Mouse (Mus musculus) heart, embryonic 16.5 days (tissue): ENCODE data around the gene Tmco1. TPM values are rescaled to one million over a fixed set of nuclear protein-coding genes. Genes with fewer than 3 reads are reported as not detected.

Experiments used
- ATAC-seq: fragments of 200-750 bp; cut with Nextera tagmentation; replicated peaks from 2 replicates; pipeline ENCODE4 v1.8.0; 2017; ENCODE audit warnings: moderate number of reproducible peaks; ENCODE audit not compliant: insufficient read depth, low FRiP score; ENCODE audit errors: extremely low read depth
- H3K27ac ChIP-seq: fragments of 300-500 bp; sonication (generic); 2 replicates; pipeline ENCODE4 v1.5.1; 2014; ENCODE audit warnings: mild to moderate bottlenecking, low read length, control low read depth, moderate library complexity
- H3K27me3 ChIP-seq: fragments of 300-500 bp; sonication (generic); 2 replicates; pipeline ENCODE4 v1.6.1; 2014; ENCODE audit warnings: low read length, mixed read lengths; ENCODE audit not compliant: control insufficient read depth, insufficient read depth
- H3K36me3 ChIP-seq: fragments of 300-500 bp; sonication (generic); 2 replicates; pipeline ENCODE4 v1.6.1; 2014; ENCODE audit not compliant: control insufficient read depth, insufficient read depth
- H3K4me1 ChIP-seq: fragments of 300-500 bp; sonication (generic); 2 replicates; pipeline ENCODE4 v1.6.1; 2014; ENCODE audit warnings: low read length, mixed read lengths; ENCODE audit not compliant: control insufficient read depth, insufficient read depth
- H3K4me2 ChIP-seq: fragments of 300-500 bp; sonication (generic); 2 replicates; pipeline ENCODE4 v1.6.1; 2014; ENCODE audit warnings: low read depth, mild to moderate bottlenecking, control low read depth, low read length
- H3K4me3 ChIP-seq: fragments of 300-500 bp; sonication (generic); 2 replicates; pipeline ENCODE4 v1.5.1; 2014; ENCODE audit warnings: mild to moderate bottlenecking, control low read depth, low read length
- H3K9ac ChIP-seq: fragments of 300-500 bp; sonication (generic); 2 replicates; pipeline ENCODE4 v1.6.1; 2014; ENCODE audit warnings: low read length, control low read depth
- H3K9me3 ChIP-seq: fragments of 300-500 bp; sonication (generic); replicated peaks from 2 replicates; pipeline ENCODE4 v1.6.1; 2016; ENCODE audit warnings: low read length; ENCODE audit not compliant: control insufficient read depth
- WGBS: fragments of 180-500 bp; shearing (Covaris S2); extraction: QIAGEN DNeasy Blood & Tissue Kit; methylation state at CpG from one replicate; pipeline ENCODE4 v1.1.7; 2014; 5-methylcytosine and 5-hydroxymethylcytosine counted together
- polyA plus RNA-seq: library from polyadenylated mRNA; unstranded; fragments of >200 nt; fragmentation: Nextera tagmentation; extraction: Ambion mirVana; gene quantifications from 2 replicates; pipeline ENCODE4 v1.2.1, GENCODE M21; 2015

Tmco1 gene
- polyA plus RNA-seq = 85.3 and 99.1 TPM in 2 replicates

DNA sequence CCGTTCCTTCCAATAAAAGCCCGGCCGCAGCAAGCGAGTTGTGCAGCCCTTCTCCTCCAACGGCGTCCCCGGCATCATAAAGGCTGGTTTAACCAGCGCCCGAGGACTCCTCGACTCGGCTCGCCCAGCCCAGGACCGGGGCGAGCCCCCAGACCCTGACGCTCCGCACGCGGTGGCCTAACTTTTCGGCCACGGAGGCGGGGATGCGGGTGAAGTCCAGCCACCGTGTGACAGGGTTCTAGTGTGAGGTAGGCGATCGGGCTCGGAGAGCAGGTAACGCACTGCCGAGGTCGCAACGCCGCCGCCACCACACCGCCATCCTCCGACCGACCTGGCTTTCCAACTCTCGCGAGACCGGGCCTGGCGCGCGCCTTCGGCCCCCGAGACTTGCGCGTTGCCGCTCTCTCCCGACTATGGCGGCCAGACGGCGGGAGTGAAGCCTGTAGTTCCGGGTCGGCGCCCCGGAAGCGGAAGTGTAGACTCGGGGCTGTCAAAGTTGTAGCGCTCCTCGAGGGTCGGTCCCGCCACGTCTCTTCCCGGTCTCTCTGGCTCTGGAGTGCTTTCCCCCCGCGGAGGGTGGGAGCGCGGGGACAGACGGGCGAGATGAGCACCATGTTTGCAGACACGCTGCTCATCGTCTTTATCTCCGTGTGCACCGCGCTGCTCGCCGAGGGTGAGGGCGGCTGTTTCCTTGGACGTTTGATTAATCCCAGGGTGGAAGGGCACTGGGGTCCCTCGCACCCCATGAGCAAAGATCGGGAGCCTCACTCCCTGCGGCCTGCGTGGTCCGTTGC is at the start of gene Tmco1:
TSS of gene Tmco1 (plus strand) at position 118 of the 794 bp plus-strand sequence.
- H3K9ac ChIP-seq = peak within 1 kb of the TSS; percentile 99
- peak within 1 kb of the TSS; percentile 93 for H3K4me2 ChIP-seq
- peak within 1 kb of the TSS; percentile 94 for H3K27ac ChIP-seq
- peak within 1 kb of the TSS; percentile 89 for H3K4me3 ChIP-seq
- H3K27me3 ChIP-seq = no peaks in the 10 kb centered on the region
- peaks cover 8% of the 10 kb centered on the region for H3K4me1 ChIP-seq
- ATAC-seq = peak; percentile 96
- whole genome bisulfite sequencing = under 1% methylated on average over 78 of the region's 82 CpGs
- H3K36me3 ChIP-seq = peaks cover 3% of the 10 kb centered on the region; the same call in 1 of the 2 replicates
- H3K9me3 ChIP-seq = no peaks in the 10 kb centered on the region

DNA sequence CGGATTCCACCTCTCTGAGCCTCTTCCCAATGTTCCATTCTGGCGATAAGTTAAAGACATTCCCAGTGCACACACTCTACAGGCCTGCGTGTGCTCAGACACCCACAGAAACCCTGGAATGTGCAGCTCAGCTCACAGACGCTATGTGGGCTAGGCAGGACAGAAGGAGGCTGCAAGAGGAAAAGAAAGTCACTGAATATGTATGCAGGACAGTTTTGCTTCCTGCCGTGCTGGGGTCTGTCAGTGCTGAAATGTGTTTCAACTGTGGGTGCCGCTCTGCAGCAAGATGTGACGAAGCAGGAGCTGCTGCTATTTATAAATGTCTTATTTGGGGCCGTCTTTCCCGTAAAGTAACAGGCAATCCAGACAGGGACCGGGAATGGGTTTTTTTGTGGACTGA is 48.5 kb upstream of the Tmco1 start:
- Histone ChIP-seq H3K27me3 (no peaks in the 10 kb centered on the region), H3K36me3 (no peaks in the 10 kb centered on the region), H3K4me2 (peak overlapping the region; percentile 38), H3K4me1 (peaks cover 37% of the 10 kb centered on the region), H3K4me3 (no peak overlapping the region), H3K9ac (peak overlapping the region; percentile 15; the same call in 1 of the 2 replicates), H3K27ac (peak overlapping the region; percentile 44), H3K9me3 (no peaks in the 10 kb centered on the region)
- 19% methylated on average over 10 of the region's 10 CpGs for WGBS
- 0 out of 2 replicates have a peak, but pooled peaks have one; percentile 46 for ATAC-seq

DNA sequence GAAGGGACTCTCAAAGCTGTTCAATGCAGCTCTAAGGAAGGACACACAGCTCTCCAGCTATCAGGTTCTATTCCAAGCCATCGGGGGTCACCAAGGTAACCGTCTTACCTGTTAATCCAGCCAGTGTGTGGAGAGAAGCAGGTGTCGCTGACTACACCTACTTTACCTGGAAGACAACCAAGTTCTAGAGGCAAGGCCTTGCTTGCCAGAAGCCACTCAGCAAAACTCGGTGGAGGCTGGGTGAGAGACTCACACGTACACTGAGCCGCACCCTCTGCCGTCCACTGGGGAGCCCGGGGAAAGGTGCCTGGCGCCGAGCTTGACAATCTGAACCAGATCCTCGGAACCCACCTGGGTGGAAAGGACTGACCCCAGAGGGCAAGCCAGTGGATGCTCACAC is 46.4 kb upstream of the Tmco1 start:
- H3K9me3 ChIP-seq = no peaks in the 10 kb centered on the region
- no peak overlapping the region for H3K4me2 ChIP-seq
- H3K4me3 ChIP-seq = no peak overlapping the region
- H3K27ac ChIP-seq = no peak overlapping the region
- no peak overlapping the region for H3K9ac ChIP-seq
- H3K36me3 ChIP-seq = no peaks in the 10 kb centered on the region
- H3K4me1 ChIP-seq = peaks cover 35% of the 10 kb centered on the region
- WGBS = 78% methylated on average over 11 of the region's 11 CpGs
- no peak for ATAC-seq
- H3K27me3 ChIP-seq = no peaks in the 10 kb centered on the region

DNA sequence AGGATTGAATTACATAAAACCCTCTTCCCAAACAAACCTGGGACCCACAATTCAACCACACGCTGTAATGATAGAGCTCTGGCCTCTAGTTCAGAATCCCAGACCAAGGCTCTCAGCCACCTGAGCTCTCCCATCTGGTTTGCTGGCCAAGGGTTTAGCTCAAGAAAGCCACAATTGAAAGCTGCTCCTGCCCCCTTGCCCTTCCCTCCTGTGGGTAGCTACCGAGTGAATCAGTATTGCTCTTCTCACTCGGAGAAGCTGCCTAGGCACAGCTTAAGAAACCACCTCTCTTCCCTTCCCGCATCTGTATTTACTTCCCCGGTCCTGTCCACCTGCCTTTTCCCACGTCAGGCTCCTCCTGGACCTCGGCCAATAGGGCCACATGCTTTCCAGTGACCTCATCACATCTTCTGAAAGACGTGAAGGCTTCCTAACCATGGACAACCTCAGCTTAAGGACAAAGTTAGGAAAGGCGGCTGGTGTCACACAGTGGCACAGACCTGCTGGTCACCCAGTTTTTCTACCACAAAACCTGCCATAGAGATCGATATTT is 45.6 kb upstream of the Tmco1 start:
- WGBS = 38% methylated on average over 10 of the region's 10 CpGs
- no peak overlapping the region for H3K27ac ChIP-seq
- no peak for ATAC-seq
- peaks cover 36% of the 10 kb centered on the region for H3K4me1 ChIP-seq
- no peaks in the 10 kb centered on the region for H3K27me3 ChIP-seq
- no peak overlapping the region for H3K9ac ChIP-seq
- no peaks in the 10 kb centered on the region for H3K9me3 ChIP-seq
- H3K36me3 ChIP-seq = no peaks in the 10 kb centered on the region
- no peak overlapping the region for H3K4me2 ChIP-seq
- no peak overlapping the region for H3K4me3 ChIP-seq

DNA sequence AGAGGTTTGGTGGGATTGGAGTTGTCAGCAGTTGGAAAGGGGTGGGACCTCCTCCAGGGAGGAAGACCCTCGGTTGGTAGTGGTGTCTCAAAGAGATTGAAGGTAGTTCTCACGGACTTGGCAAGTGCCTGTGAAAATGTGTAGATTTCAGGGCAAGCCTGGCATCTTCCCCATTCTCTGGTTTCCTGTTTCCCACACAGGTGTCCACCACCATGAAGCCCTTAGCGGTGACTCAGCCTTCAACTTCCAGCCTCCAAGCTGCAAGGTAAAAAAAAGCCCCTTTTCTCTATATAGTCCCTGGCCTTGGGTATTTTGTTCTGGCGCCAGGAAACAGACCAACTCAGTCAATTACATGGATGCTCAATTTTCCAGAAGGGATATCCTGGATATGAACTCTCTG is 42.8 kb upstream of the Tmco1 start:
- Histone ChIP-seq H3K27ac (no peak overlapping the region), H3K27me3 (no peaks in the 10 kb centered on the region), H3K36me3 (no peaks in the 10 kb centered on the region), H3K9ac (no peak overlapping the region), H3K9me3 (no peaks in the 10 kb centered on the region), H3K4me1 (peaks cover 50% of the 10 kb centered on the region), H3K4me3 (no peak overlapping the region), H3K4me2 (no peak overlapping the region)
- no peak for ATAC-seq
- 71% methylated on average over 4 of the region's 4 CpGs for WGBS

DNA sequence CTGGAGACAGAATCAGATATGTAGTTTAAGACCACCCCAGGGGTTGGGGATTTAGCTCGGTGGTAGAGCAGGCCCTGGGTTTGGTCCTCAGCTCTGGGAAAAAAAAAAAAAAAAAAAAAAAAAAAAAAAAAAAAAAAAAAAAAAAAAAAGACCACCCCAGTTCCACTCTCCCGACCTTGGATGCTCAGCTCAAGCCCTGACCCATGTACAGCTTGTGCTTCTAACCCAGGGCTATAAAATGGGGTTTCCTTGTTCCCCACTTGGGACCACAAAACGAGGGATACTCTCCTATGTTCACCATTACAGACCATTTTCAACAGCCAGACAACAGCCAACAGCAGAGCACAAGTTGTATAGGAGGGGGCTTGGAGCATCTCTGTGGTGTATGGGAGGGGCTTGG is 41.5 kb upstream of the Tmco1 start:
- H3K9me3 ChIP-seq = no peaks in the 10 kb centered on the region
- H3K9ac ChIP-seq = no peak overlapping the region
- peaks cover 63% of the 10 kb centered on the region for H3K4me1 ChIP-seq
- 89% methylated on average over 3 of the region's 3 CpGs for WGBS
- no peak for ATAC-seq
- no peaks in the 10 kb centered on the region for H3K36me3 ChIP-seq
- H3K4me2 ChIP-seq = no peak overlapping the region
- H3K4me3 ChIP-seq = no peak overlapping the region
- no peaks in the 10 kb centered on the region for H3K27me3 ChIP-seq
- no peak overlapping the region for H3K27ac ChIP-seq

DNA sequence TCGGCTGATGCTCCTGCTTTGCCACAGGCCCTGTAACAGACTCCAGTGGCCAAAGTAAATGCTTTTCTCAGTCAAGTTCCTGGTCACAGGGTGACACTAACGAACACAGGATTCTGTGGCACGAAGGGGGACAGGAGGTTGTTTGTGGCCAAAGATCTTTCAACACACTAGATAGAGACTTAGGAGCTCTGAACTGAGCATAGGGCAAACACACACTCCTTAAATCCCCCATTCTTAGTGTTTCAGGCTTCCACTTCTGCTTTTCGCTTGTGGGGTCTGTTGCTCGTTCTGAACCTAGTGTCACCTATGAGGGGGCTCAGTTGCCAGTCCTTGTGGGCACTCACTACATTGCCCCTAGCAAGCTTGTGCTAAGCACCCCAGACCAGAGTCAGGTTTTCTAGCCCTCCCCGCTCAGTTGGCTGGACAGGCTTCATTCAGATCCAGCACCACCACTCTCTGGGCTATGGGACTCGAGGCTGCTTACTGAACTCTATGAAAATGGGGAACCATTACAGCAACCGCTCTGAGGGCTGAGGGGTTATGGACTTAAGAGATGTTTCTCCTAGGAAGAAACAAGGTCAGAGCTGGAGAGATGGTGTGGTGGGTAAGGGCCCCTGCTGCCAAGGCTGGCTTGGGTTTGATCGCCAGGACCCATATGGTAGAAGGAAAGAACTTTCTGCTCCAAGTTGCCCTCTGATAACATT is 39.7 kb upstream of the Tmco1 start:
- H3K4me3 ChIP-seq = no peak overlapping the region
- no peaks in the 10 kb centered on the region for H3K27me3 ChIP-seq
- ATAC-seq = no peak
- no peaks in the 10 kb centered on the region for H3K36me3 ChIP-seq
- H3K9me3 ChIP-seq = no peaks in the 10 kb centered on the region
- H3K9ac ChIP-seq = peak overlapping the region; percentile 37
- H3K27ac ChIP-seq = peak overlapping the region; percentile 97
- WGBS = 69% methylated on average over 9 of the region's 9 CpGs
- H3K4me2 ChIP-seq = peak overlapping the region; percentile 54
- H3K4me1 ChIP-seq = peaks cover 59% of the 10 kb centered on the region

DNA sequence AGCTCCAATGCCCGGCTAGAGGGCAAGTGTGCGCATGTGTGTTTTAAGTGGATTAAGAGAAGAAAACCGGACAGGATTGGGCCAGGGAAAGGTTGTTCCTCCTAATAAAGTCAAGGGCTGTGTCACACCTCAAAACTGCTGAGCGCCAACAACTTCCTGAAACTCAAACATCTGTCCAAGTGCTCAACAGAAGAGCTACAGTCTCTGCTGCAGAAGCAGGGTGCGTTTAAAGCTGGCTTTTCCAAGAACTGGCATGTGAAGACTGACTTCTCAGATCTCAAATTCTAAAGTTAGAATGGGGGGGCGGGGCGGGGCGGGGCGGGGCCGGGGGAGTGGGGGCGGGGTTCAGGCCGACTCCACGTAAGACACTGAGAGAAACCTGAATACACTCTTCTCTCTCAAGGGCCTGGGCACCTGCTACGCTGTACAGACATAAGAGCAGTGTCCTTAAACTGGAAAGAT is 38.8 kb upstream of the Tmco1 start:
- H3K27ac ChIP-seq = peak overlapping the region; percentile 97
- H3K4me1 ChIP-seq = peaks cover 61% of the 10 kb centered on the region
- H3K27me3 ChIP-seq = no peaks in the 10 kb centered on the region
- peak overlapping the region; percentile 39 for H3K9ac ChIP-seq
- H3K9me3 ChIP-seq = no peaks in the 10 kb centered on the region
- 15% methylated on average over 14 of the region's 14 CpGs for WGBS
- H3K4me3 ChIP-seq = peak overlapping the region; percentile 37
- H3K4me2 ChIP-seq = peak overlapping the region; percentile 54
- ATAC-seq = peak; percentile 33
- no peaks in the 10 kb centered on the region for H3K36me3 ChIP-seq

DNA sequence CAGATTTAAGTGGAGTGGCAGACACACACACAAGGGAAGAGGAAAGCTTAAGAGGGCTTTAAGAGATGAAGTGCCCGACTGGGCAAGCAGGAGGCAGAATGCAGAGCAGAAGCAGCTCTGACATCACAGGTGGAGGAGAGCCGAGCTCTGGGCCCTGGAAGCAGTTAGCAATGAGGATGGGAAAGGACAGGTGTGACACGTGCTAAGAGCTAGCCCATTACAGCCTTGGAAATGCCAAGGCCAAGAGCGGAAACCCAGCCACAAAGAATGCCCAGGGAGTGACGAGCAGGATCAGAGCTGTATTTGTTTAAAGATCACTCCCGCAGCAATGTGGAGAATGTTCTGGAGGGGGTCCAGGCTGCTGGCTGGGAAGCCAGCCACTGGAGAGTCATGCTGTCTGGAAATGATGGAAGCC is 38.3 kb upstream of the Tmco1 start:
- peak; percentile 62 for ATAC-seq
- H3K9ac ChIP-seq = peak overlapping the region; percentile 39

More for the DNA sequence above, 38.3 kb upstream of the Tmco1 start:
- Histone ChIP-seq H3K27ac (peak overlapping the region; percentile 97), H3K36me3 (no peaks in the 10 kb centered on the region), H3K4me1 (peaks cover 61% of the 10 kb centered on the region), H3K4me2 (peak overlapping the region; percentile 54), H3K4me3 (peak overlapping the region; percentile 37), H3K27me3 (no peaks in the 10 kb centered on the region), H3K9me3 (no peaks in the 10 kb centered on the region)
- 9% methylated on average over 6 of the region's 6 CpGs for WGBS
